Comparison of ENCODE assay signal across 8 mouse cellular contexts in genomic region chr2:180709923-180710272, GRCm38 (mm10). TPM values are rescaled to one million over a fixed set of nuclear protein-coding genes. Genes with fewer than 3 reads are reported as not detected.
DNase-seq lines count a peak whose midpoint lies in the region; ATAC-seq lines count a peak whose summit lies in the region.

Gene Dido1, minus strand, starts transcription at chr2:180709999.
Gene Gid8, plus strand, starts transcription at chr2:180710117.

- H3K27ac ChIP-seq in intestine, embryonic 14.5 days (ENCODE audit: low read depth) = peak within 1 kb of the TSS; percentile 85

- no peaks in the 10 kb centered on the region for H3K27me3 ChIP-seq in intestine, embryonic 14.5 days (replicated peaks; ENCODE audit: control insufficient read depth, insufficient read depth, low read length)

- peak; percentile 93 to 95 for DNase-seq in adrenal gland, adult 18-20 months (ENCODE audit: low spot score in 2 of 2)
- peak; percentile 98 for DNase-seq in embryo, embryonic 11 days
- DNase-seq in gastrocnemius, postnatal 25 days = peak; percentile 97
- peak; percentile 96 for DNase-seq in intestine, embryonic 14.5 days (ENCODE audit: low spot score)
- DNase-seq in left cerebral cortex, postnatal 14 days (ENCODE audit: low spot score in 2 of 2) = peak; percentile 96 to 97
- DNase-seq in mesoderm, embryonic 11.5 days (ENCODE audit: low read depth, low spot score) = peak; percentile 99
- DNase-seq in right cerebral cortex, postnatal 36 days (ENCODE audit: low spot score in 2 of 2) = peak; percentile 92
- peak; percentile 96 for DNase-seq in yolk sac, embryonic 10.5 days (ENCODE audit: low spot score)

- peak within 1 kb of the TSS; percentile 71 for H3K4me2 ChIP-seq in intestine, embryonic 14.5 days (ENCODE audit: low read length)

- peaks cover 33% of the 10 kb centered on the region for H3K36me3 ChIP-seq in intestine, embryonic 14.5 days (ENCODE audit: control insufficient read depth, insufficient read depth, low read length)

- peak; percentile 92 for ATAC-seq in intestine, embryonic 14.5 days (replicated peaks; ENCODE audit: low FRiP score, low TSS enrichment, low read depth)

- H3K9ac ChIP-seq in intestine, embryonic 14.5 days (ENCODE audit: low read length) = peak within 1 kb of the TSS; percentile 99

- H3K9me3 ChIP-seq in intestine, embryonic 14.5 days (ENCODE audit: control insufficient read depth, low read length) = no peaks in the 10 kb centered on the region

- intact Hi-C loops in left cerebral cortex, postnatal 14 days (cut with DNase I) = no loop called here

- peaks cover 19% of the 10 kb centered on the region for H3K4me1 ChIP-seq in intestine, embryonic 14.5 days (replicated peaks; ENCODE audit: control insufficient read depth, insufficient read depth, low read length)

- WGBS in intestine, embryonic 14.5 days = 1% methylated on average over 38 of the region's 43 CpGs

- H3K4me3 ChIP-seq in intestine, embryonic 14.5 days (ENCODE audit: low read depth, low read length) = peak within 1 kb of the TSS; percentile 99

RNA-seq across cellular contexts. Expression of gene Dido1, which starts in this region (rescaled TPM):
- 10 to 100 TPM; 36.7 to 38.3 TPM for total RNA-seq in adrenal gland, adult 18-20 months (2021)
- total RNA-seq in gastrocnemius, postnatal 25 days (2021) = 10 to 100 TPM; 14.6 to 16.2 TPM
- 31.0 and 31.6 TPM in 2 replicates for polyA plus RNA-seq in intestine, embryonic 14.5 days (2014; fragmentation: Nextera tagmentation; extraction: Ambion mirVana)
- 10 to 100 TPM; 56.6 to 57.7 TPM for total RNA-seq in left cerebral cortex, postnatal 14 days (2021)

RNA-seq across cellular contexts. Expression of gene Gid8, which starts in this region (rescaled TPM):
- 10 to 100 TPM; 50.0 to 60.2 TPM for total RNA-seq in adrenal gland, adult 18-20 months (2021)
- total RNA-seq in gastrocnemius, postnatal 25 days (2021) = 10 to 100 TPM; 31.8 to 34.4 TPM
- 51.7 and 52.0 TPM in 2 replicates for polyA plus RNA-seq in intestine, embryonic 14.5 days (2014; fragmentation: Nextera tagmentation; extraction: Ambion mirVana)
- total RNA-seq in left cerebral cortex, postnatal 14 days (2021) = 10 to 100 TPM; 61.8 to 63.6 TPM

Comparison
In these comparisons a context has a peak if more than half of its experiments do, and no peak if none do; other contexts are left out.
1. Peak in every context shown above with its lines: DNase-seq, ATAC-seq, H3K4me3 ChIP-seq and H3K27ac ChIP-seq.